Mouse (Mus musculus) lung, postnatal 0 days (tissue): Measurements from ENCODE around the gene Proz. TPM values are rescaled to one million over a fixed set of nuclear protein-coding genes. Genes with fewer than 3 reads are reported as not detected.

Experiments
- ATAC-seq: fragments of 200-750 bp; cut with Nextera tagmentation; 2 replicates; pipeline ENCODE4 v1.8.0; 2017; ENCODE audit warnings: moderate library complexity
- DNase-seq: peaks from one replicate; pipeline ENCODE4 v3.0.0-alpha.2; 2016; ENCODE audit warnings: low spot score
- H3K27ac ChIP-seq: fragments of 300-500 bp; sonication (generic); 2 replicates; pipeline ENCODE4 v1.5.1; 2014; ENCODE audit warnings: antibody characterized with exemption, mild to moderate bottlenecking, low read length, mixed read lengths
- H3K27me3 ChIP-seq: fragments of 300-500 bp; sonication (generic); replicated peaks from 2 replicates; pipeline ENCODE4 v1.6.1; 2014; ENCODE audit warnings: low read length, mixed read lengths; ENCODE audit not compliant: insufficient read depth
- H3K36me3 ChIP-seq: fragments of 300-500 bp; sonication (generic); 2 replicates; pipeline ENCODE4 v1.6.1; 2014; ENCODE audit warnings: low read length, mixed read lengths; ENCODE audit not compliant: insufficient read depth
- H3K4me1 ChIP-seq: fragments of 300-500 bp; sonication (generic); 2 replicates; pipeline ENCODE4 v1.6.1; 2014; ENCODE audit warnings: antibody characterized with exemption, low read depth, low read length, mixed read lengths; ENCODE audit not compliant: insufficient read depth
- H3K4me2 ChIP-seq: fragments of 300-500 bp; sonication (generic); replicated peaks from 2 replicates; pipeline ENCODE4 v1.6.1; 2014; ENCODE audit warnings: low read depth, mild to moderate bottlenecking, low read length, moderate library complexity, mixed read lengths
- H3K4me3 ChIP-seq: fragments of 300-500 bp; sonication (generic); 2 replicates; pipeline ENCODE4 v1.5.1; 2014; ENCODE audit warnings: low read depth, low read length
- H3K9ac ChIP-seq: fragments of 300-500 bp; sonication (generic); replicated peaks from 2 replicates; pipeline ENCODE4 v1.6.1; 2014; ENCODE audit warnings: low read depth, mild to moderate bottlenecking
- H3K9me3 ChIP-seq: fragments of 300-500 bp; sonication (generic); 2 replicates; pipeline ENCODE4 v1.6.1; 2016; ENCODE audit warnings: low read length, mixed read lengths
- CTCF ChIP-seq: IDR thresholded peaks from 2 replicates; pipeline ENCODE4 v1.5.1; 2016; ENCODE audit warnings: antibody characterized with exemption, mild to moderate bottlenecking
- EP300 ChIP-seq: IDR thresholded peaks from 2 replicates; pipeline ENCODE4 v1.6.1; 2016; ENCODE audit warnings: antibody characterized with exemption, mild to moderate bottlenecking, control low read depth
- whole genome bisulfite sequencing: fragments of 180-500 bp; shearing (Covaris S2); extraction: QIAGEN DNeasy Blood & Tissue Kit; methylation state at CpG from one replicate; pipeline ENCODE4 v1.1.7; 2014; 5-methylcytosine and 5-hydroxymethylcytosine counted together
- polyA plus RNA-seq: library from polyadenylated mRNA; unstranded; fragments of >200 nt; fragmentation: Nextera tagmentation; extraction: Ambion mirVana; gene quantifications from 2 replicates; pipeline ENCODE4 v1.2.1, GENCODE M21; 2015

Proz gene
- polyA plus RNA-seq, 1 experiment from 2014 or later = 0.87 TPM

- 2% methylated on average over 74 of the region's 87 CpGs for WGBS
Measured at GRCm38 (mm10) chr8:13105087-13105881, 44.6 kb downstream of the Proz start, which contains the start of the genes Pcid2 and Cul4a. Pcid2 (minus strand) TSS chr8:13105459. Cul4a (plus strand) TSS chr8:13105621.

GRCm38 (mm10) chr8:13105908-13106551, 45.3 kb downstream of the Proz start:
- ATAC-seq (peak; percentile 41), DNase-seq (peak; percentile 54)
- no peaks in the 10 kb centered on the region for H3K36me3 ChIP-seq

More at GRCm38 (mm10) chr8:13105087-13105881, 44.6 kb downstream of the Proz start, which contains the start of the genes Pcid2 and Cul4a:
- Histone ChIP-seq H3K9me3 (no peaks in the 10 kb centered on the region), H3K27me3 (no peaks in the 10 kb centered on the region), H3K4me1 (peaks cover 4% of the 10 kb centered on the region; the same call in 1 of the 2 replicates), H3K4me2 (peak within 1 kb of the TSS; percentile 63), H3K9ac (peak within 1 kb of the TSS; percentile 98), H3K27ac (peak within 1 kb of the TSS; percentile 95), H3K36me3 (no peaks in the 10 kb centered on the region; the same call in 1 of the 2 replicates), H3K4me3 (peak within 1 kb of the TSS; percentile 95)
- ATAC-seq = peak; percentile 96
- DNase-seq = peak; percentile 99
- TF ChIP-seq CTCF (peak; percentile 80), EP300 (no peak; the same call in 1 of the 2 replicates)

GRCm38 (mm10) chr8:13107990-13108638, 47.4 kb downstream of the Proz start:
- no peaks in the 10 kb centered on the region for H3K27me3 ChIP-seq
- WGBS = 82% methylated on average over 13 of the region's 13 CpGs
- TF ChIP-seq EP300 (no peak), CTCF (no peak)
- peaks cover 4% of the 10 kb centered on the region; the same call in 1 of the 2 replicates for H3K4me1 ChIP-seq
- H3K27ac ChIP-seq = no peak overlapping the region
- no peak overlapping the region for H3K4me2 ChIP-seq
- H3K9me3 ChIP-seq = no peaks in the 10 kb centered on the region
- no peak for DNase-seq
- ATAC-seq = no peak
- H3K4me3 ChIP-seq = no peak overlapping the region
- no peaks in the 10 kb centered on the region for H3K36me3 ChIP-seq
- no peak overlapping the region for H3K9ac ChIP-seq

More at GRCm38 (mm10) chr8:13105908-13106551, 45.3 kb downstream of the Proz start:
- Histone ChIP-seq H3K4me1 (peaks cover 4% of the 10 kb centered on the region; the same call in 1 of the 2 replicates), H3K9ac (peak overlapping the region; percentile 98), H3K27me3 (no peaks in the 10 kb centered on the region), H3K4me2 (peak overlapping the region; percentile 63), H3K4me3 (peak overlapping the region; percentile 95), H3K9me3 (no peaks in the 10 kb centered on the region), H3K27ac (peak overlapping the region; percentile 89)
- WGBS = 1% methylated on average over 42 of the region's 63 CpGs
- TF ChIP-seq EP300 = no peak
- no peak for TF ChIP-seq CTCF

- whole genome bisulfite sequencing = 91% methylated on average over 8 of the region's 8 CpGs
- H3K36me3 ChIP-seq = 0 out of 2 replicates have a peak, but pooled peaks cover 5% of the 10 kb centered on the region
- H3K9ac ChIP-seq = no peak overlapping the region
- no peak overlapping the region for H3K4me3 ChIP-seq
- no peak overlapping the region for H3K27ac ChIP-seq
- H3K4me2 ChIP-seq = no peak overlapping the region
- DNase-seq (no peak), ATAC-seq (no peak)
- H3K4me1 ChIP-seq = peaks cover 2% of the 10 kb centered on the region; the same call in 1 of the 2 replicates
- no peaks in the 10 kb centered on the region for H3K9me3 ChIP-seq
- TF ChIP-seq CTCF = no peak
- TF ChIP-seq EP300 = no peak
- H3K27me3 ChIP-seq = no peaks in the 10 kb centered on the region
Measured at GRCm38 (mm10) chr8:13108967-13109366, 48.3 kb downstream of the Proz start.

- Histone ChIP-seq H3K27me3 (no peaks in the 10 kb centered on the region), H3K4me3 (no peak overlapping the region), H3K27ac (no peak overlapping the region), H3K4me1 (no peaks in the 10 kb centered on the region), H3K9ac (0 out of 2 replicates have a peak overlapping the region, but pooled peaks have one; percentile 19), H3K9me3 (no peaks in the 10 kb centered on the region), H3K36me3 (0 out of 2 replicates have a peak, but pooled peaks cover 5% of the 10 kb centered on the region), H3K4me2 (no peak overlapping the region)
- TF ChIP-seq CTCF = no peak
- no peak for TF ChIP-seq EP300
- DNase-seq = no peak
- 31% methylated on average over 1 of the region's 1 CpGs for WGBS
- ATAC-seq = no peak
Measured at GRCm38 (mm10) chr8:13109416-13109960, 48.8 kb downstream of the Proz start.
